Mouse (Mus musculus): ENCODE measurements around the gene Tnk1. TPM values are rescaled to one million over a fixed set of nuclear protein-coding genes. Genes with fewer than 3 reads are reported as not detected.
A peak's percentile ranks its signal among the peaks of the same experiment; 100 is the strongest.

The Tnk1 gene
- polyA plus RNA-seq, 1 experiment, result 0.94 TPM

DNA sequence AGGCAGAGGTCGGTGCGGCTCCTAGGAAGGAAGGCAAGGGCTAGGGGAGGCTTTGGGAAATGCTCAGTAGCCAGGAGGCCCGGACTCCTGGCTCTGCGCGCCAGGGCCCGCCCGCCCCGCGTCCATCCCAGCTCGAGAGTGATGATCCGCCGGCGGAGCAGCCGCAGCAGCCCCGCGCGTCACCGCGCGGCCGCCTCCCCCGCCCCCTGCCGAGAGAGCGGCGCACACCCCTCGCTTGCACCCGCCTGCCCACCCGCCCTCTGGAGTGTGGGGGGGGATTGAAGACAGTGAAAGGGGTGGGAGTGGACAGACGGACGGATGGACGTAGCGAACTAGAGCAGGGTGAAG is 21.0 kb downstream of the Tnk1 start, which contains the start of gene Nlgn2:
TSS of gene Nlgn2 (minus strand) at position 181 of the 348 bp plus-strand sequence.
- H3K27me3 ChIP-seq (ENCODE audit: control insufficient read depth), result peaks cover 54% of the 10 kb centered on the region
- H3K4me1 ChIP-seq (ENCODE audit: control insufficient read depth), result peaks cover 64% of the 10 kb centered on the region
- H3K9me3 ChIP-seq (ENCODE audit: control insufficient read depth, low read length), result peaks cover 2% of the 10 kb centered on the region; the same call in 1 of the 2 replicates
- TF ChIP-seq GATA1 (IDR thresholded peaks at IDR 0.05; ENCODE audit: low read length) (no peak), TAL1 (IDR thresholded peaks at IDR 0.05; ENCODE audit: low read length) (no peak)
- peaks cover 9% of the 10 kb centered on the region for H3K36me3 ChIP-seq (ENCODE audit: control insufficient read depth)
- H3K4me3 ChIP-seq (replicated peaks), result peak within 1 kb of the TSS; percentile 89

DNA sequence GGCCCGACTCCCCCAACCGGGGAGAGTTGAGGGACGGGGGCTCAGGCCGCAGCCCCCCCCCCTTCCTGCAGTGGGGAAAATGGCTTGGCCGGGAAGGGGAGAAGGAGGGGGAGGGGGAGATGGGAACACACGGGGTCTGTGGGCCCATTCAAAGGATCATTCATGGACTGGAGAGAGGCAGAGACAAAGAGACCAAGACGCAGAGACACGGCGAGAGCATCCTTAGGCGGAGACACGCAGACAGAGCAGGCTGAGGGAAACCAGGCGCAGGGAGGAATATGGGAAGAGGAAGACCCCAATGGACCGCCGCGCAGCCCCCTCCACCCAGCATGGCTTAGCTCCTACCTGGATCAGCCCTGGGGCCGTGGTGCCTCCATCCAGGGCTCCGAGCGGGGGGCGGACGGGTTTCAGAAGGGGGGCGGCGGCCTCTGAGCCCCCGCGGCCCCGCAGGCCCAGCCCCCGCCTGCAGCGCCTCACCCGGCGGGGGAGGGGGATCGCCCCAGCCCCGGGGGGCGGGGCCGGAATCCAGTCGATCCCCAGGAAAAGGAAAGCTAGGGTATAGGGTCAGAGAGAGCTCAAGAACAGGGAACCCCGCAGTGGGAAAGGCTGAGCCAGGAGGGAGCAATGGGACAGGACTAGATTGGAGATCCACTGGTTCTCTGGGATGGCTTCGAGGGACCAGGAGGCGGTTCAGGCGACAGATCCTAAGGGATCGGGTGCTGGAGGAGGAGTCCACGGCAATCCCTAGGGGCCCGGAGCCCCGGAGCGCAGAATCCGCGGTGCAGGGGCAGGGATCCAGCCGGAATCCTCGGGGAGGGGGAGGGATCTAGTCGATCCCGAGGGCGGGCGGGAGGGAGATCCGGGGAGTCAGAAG is 21.6 kb downstream of the Tnk1 start:
- TF ChIP-seq TAL1 (IDR thresholded peaks at IDR 0.05; ENCODE audit: low read length) (no peak), GATA1 (IDR thresholded peaks at IDR 0.05; ENCODE audit: low read length) (no peak)
- peaks cover 60% of the 10 kb centered on the region for H3K27me3 ChIP-seq (ENCODE audit: control insufficient read depth)
- H3K4me1 ChIP-seq (ENCODE audit: control insufficient read depth), result peaks cover 67% of the 10 kb centered on the region
- H3K4me3 ChIP-seq (replicated peaks), result peak overlapping the region; percentile 89
- H3K9me3 ChIP-seq (ENCODE audit: control insufficient read depth, low read length), result peaks cover 2% of the 10 kb centered on the region; the same call in 1 of the 2 replicates
- H3K36me3 ChIP-seq (ENCODE audit: control insufficient read depth), result peaks cover 9% of the 10 kb centered on the region

DNA sequence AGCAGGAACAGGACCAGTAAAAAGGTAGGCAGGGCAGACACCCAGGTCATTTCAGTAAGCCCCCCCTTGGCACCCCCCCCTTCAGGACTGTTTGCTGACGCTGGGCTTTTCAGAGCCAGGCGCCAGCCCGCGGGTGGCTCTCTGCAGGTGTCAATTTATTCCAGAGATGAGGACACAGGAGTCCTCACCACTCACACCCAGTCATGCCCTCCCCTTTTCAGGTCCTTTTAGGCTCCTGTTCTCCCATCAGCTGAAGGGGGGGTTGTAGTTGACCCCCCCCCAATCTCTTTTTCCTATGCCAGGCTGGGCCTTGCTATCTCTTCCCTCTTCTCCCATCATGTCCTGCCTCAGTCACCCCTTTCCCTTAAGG is 22.6 kb downstream of the Tnk1 start:
- TF ChIP-seq TAL1 (IDR thresholded peaks at IDR 0.05; ENCODE audit: low read length), result no peak
- no peak for TF ChIP-seq GATA1 (IDR thresholded peaks at IDR 0.05; ENCODE audit: low read length)
- Histone ChIP-seq H3K4me1 (ENCODE audit: control insufficient read depth) (peaks cover 76% of the 10 kb centered on the region), H3K36me3 (ENCODE audit: control insufficient read depth) (peaks cover 9% of the 10 kb centered on the region), H3K4me3 (replicated peaks) (no peak overlapping the region), H3K27me3 (ENCODE audit: control insufficient read depth) (peaks cover 64% of the 10 kb centered on the region), H3K9me3 (ENCODE audit: control insufficient read depth, low read length) (peaks cover 2% of the 10 kb centered on the region; the same call in 1 of the 2 replicates)

DNA sequence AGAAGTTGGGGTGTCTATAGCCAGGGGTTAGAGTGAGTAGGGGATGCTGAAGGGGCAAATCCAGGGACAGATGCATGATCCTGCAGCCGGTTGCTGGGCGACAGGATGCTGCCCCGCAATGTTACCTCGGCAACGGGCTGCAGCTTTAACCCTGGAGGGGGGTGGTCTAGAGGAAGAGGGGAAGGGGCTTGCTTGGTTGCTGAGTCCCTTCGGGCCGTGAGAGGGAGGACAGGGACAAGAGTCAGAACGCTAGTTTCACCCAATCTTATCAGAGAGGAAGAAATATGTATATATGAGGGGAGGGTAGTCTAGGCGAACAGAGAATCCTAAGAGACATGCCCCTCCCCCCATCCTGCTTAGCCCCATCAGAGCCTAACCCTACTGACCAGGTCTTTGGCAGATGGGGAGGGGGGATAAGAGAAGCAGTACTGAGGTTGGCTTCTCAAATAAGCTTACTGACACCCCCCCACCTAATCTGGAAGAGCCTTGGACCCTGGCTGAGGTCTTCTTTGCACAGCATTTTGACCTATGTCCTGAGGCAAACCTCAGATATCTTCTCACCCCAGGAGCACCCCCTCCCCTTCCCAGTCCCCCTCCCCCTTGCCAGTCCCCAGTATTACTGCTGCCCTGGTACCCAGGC is 23.1 kb downstream of the Tnk1 start:
- no peak for TF ChIP-seq TAL1 (IDR thresholded peaks at IDR 0.05; ENCODE audit: low read length)
- TF ChIP-seq GATA1 (IDR thresholded peaks at IDR 0.05; ENCODE audit: low read length), result no peak
- peaks cover 6% of the 10 kb centered on the region for H3K36me3 ChIP-seq (ENCODE audit: control insufficient read depth)
- peaks cover 77% of the 10 kb centered on the region for H3K4me1 ChIP-seq (ENCODE audit: control insufficient read depth)
- H3K4me3 ChIP-seq (replicated peaks), result no peak overlapping the region
- peaks cover 2% of the 10 kb centered on the region; the same call in 1 of the 2 replicates for H3K9me3 ChIP-seq (ENCODE audit: control insufficient read depth, low read length)
- H3K27me3 ChIP-seq (ENCODE audit: control insufficient read depth), result peaks cover 64% of the 10 kb centered on the region

DNA sequence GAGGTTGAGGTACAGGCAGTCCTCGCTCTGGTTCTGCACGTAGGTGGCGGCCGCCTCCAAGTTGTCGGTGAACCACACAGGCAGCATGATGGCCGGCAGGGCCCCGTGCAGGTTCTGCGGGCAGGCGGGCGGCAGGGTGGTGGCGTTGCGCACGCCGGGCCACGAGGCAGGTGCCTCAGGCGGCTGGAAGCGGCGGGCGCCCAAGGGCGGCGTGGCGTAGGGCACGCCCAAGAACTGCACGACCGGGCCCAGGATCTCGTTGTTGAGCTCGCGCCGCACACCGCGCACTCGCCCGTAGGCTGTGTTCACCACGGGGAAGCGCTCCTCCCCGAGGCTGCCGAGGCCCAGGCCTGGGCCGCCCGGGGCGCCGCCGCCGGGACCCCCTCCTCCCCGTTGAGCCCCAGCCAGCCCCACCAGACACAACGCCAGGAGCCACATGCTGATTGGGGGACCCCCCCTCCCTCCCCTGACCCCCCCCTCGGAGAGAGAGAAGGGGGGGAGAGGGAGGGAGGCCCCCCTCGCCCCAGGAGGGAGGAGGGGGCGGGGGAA is 24.5 kb downstream of the Tnk1 start:
- H3K27me3 ChIP-seq (ENCODE audit: control insufficient read depth), result peaks cover 64% of the 10 kb centered on the region
- H3K36me3 ChIP-seq (ENCODE audit: control insufficient read depth), result no peaks in the 10 kb centered on the region
- H3K9me3 ChIP-seq (ENCODE audit: control insufficient read depth, low read length), result peaks cover 2% of the 10 kb centered on the region; the same call in 1 of the 2 replicates
- peaks cover 67% of the 10 kb centered on the region for H3K4me1 ChIP-seq (ENCODE audit: control insufficient read depth)
- peak overlapping the region; percentile 52 for H3K4me3 ChIP-seq (replicated peaks)
- TF ChIP-seq GATA1 (IDR thresholded peaks at IDR 0.05; ENCODE audit: low read length) (no peak), TAL1 (IDR thresholded peaks at IDR 0.05; ENCODE audit: low read length) (no peak)

DNA sequence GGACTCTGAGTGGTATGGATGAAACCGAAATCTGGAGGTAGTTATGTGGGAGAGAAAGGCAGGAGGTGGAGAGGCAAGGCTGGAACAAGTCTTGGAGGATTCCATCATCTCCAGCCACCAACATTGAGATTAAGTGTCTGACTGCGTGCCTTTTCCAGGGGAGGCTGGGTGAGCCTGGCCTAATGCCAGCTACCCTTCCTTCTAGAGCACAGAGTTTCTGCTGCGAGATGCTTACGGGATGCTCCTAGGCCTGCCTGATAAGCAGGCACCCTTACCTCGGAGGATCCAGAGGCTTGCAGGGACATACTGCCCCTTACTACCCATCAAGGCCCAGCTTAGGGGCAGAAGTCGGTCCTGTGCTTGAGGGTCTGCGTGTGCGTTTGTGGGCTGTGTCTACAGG is 25.0 kb downstream of the Tnk1 start:
- H3K36me3 ChIP-seq (ENCODE audit: control insufficient read depth), result no peaks in the 10 kb centered on the region
- peaks cover 2% of the 10 kb centered on the region; the same call in 1 of the 2 replicates for H3K9me3 ChIP-seq (ENCODE audit: control insufficient read depth, low read length)
- H3K4me1 ChIP-seq (ENCODE audit: control insufficient read depth), result peaks cover 63% of the 10 kb centered on the region
- peaks cover 64% of the 10 kb centered on the region for H3K27me3 ChIP-seq (ENCODE audit: control insufficient read depth)
- peak overlapping the region; percentile 52 for H3K4me3 ChIP-seq (replicated peaks)
- TF ChIP-seq GATA1 (IDR thresholded peaks at IDR 0.05; ENCODE audit: low read length), result no peak
- no peak for TF ChIP-seq TAL1 (IDR thresholded peaks at IDR 0.05; ENCODE audit: low read length)

DNA sequence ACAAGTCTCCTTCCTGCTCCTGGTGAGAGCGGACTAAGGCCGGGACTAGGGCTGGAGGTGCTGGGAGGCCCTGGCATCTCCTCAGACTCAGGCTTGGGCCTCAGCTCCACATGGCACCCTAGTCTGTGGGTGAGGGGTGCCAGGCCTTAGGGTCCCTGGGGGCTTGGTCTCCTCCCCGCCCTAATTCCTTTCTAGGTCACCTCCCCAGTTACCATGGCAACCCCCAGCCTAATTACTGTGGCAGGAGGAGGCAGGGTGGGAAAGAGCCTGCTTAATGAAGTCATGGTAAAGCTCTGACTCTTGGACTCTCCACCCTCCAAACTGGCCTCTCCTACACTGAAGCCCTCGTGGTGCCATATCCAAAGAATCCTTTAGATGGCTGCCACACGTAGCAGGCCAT is 29.7 kb downstream of the Tnk1 start:
- H3K4me1 ChIP-seq (ENCODE audit: control insufficient read depth), result peaks cover 29% of the 10 kb centered on the region
- 0 out of 2 replicates have a peak, but pooled peaks cover 3% of the 10 kb centered on the region for H3K9me3 ChIP-seq (ENCODE audit: control insufficient read depth, low read length)
- no peak overlapping the region for H3K4me3 ChIP-seq (replicated peaks)
- H3K27me3 ChIP-seq (ENCODE audit: control insufficient read depth), result peaks cover 26% of the 10 kb centered on the region
- TF ChIP-seq GATA1 (IDR thresholded peaks at IDR 0.05; ENCODE audit: low read length), result no peak
- TF ChIP-seq TAL1 (IDR thresholded peaks at IDR 0.05; ENCODE audit: low read length), result no peak
- peaks cover 15% of the 10 kb centered on the region for H3K36me3 ChIP-seq (ENCODE audit: control insufficient read depth)

DNA sequence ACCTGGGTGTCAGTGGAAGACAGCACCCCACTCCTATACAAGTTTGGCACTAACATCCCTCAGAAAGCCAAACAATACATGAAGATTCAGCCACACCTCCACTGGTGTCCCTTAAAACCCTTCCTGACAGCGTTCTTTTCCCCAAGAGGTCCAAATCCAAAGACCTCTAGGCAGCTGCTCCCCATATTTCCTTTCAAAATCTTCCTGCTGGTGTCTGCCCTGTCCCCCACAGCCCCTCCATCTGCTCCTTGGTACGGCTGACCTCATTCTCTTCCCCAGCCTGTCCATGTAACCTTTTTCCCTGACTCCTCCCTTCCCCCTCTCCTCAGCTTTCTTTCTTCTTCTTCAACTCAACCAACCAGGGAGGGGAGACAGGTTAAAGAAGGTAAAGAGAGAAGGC is 35.1 kb downstream of the Tnk1 start:
- Histone ChIP-seq H3K36me3 (ENCODE audit: control insufficient read depth) (peaks cover 15% of the 10 kb centered on the region), H3K4me1 (ENCODE audit: control insufficient read depth) (peaks cover 3% of the 10 kb centered on the region; the same call in 1 of the 2 replicates), H3K27me3 (ENCODE audit: control insufficient read depth) (peaks cover 9% of the 10 kb centered on the region), H3K4me3 (replicated peaks) (no peak overlapping the region), H3K9me3 (ENCODE audit: control insufficient read depth, low read length) (0 out of 2 replicates have a peak, but pooled peaks cover 3% of the 10 kb centered on the region)
- TF ChIP-seq TAL1 (IDR thresholded peaks at IDR 0.05; ENCODE audit: low read length) (no peak), GATA1 (IDR thresholded peaks at IDR 0.05; ENCODE audit: low read length) (no peak)

DNA sequence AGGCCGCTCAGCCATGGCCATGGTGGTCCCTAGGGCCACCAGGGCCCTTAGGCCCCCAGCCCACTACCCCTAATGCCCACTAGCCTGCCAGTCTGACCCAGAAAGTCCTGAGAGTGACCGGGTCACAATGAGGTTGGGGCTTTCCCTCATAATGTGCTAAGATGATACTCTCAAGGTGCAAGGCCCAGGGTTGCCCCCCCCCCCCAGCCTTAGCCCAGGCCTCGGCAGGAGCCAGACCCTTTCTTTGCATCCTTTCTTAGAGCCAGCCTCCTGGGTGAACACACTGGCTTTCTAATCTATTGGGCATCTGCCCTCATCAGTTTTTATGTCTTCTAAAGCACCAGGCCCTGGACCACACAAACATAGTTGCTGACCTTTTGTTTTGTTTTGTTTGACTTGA is 36.5 kb downstream of the Tnk1 start, which contains the start of gene Spem1:
TSS of gene Spem1 (minus strand) at position 101 of the 400 bp plus-strand sequence.
- no peak within 1 kb of the TSS for H3K4me3 ChIP-seq (replicated peaks)
- H3K9me3 ChIP-seq (ENCODE audit: control insufficient read depth, low read length), result peaks cover 9% of the 10 kb centered on the region
- peaks cover 3% of the 10 kb centered on the region; the same call in 1 of the 2 replicates for H3K4me1 ChIP-seq (ENCODE audit: control insufficient read depth)
- H3K36me3 ChIP-seq (ENCODE audit: control insufficient read depth), result peaks cover 13% of the 10 kb centered on the region
- TF ChIP-seq TAL1 (IDR thresholded peaks at IDR 0.05; ENCODE audit: low read length), result no peak
- TF ChIP-seq GATA1 (IDR thresholded peaks at IDR 0.05; ENCODE audit: low read length), result no peak
- H3K27me3 ChIP-seq (ENCODE audit: control insufficient read depth), result peaks cover 11% of the 10 kb centered on the region

All from erythroblast, embryonic 14.5 days (primary cell).